Mouse (Mus musculus) gastrocnemius, postnatal 25 days (tissue): ENCODE data around the gene Tal1. TPM values are rescaled to one million over a fixed set of nuclear protein-coding genes. Genes with fewer than 3 reads are reported as not detected.

Source experiments
- DNase-seq: peaks from one replicate; pipeline ENCODE4 v3.0.0; 2022
- long read RNA-seq, 2 experiments: library from polyadenylated mRNA; stranded (forward); transcript quantifications; one replicate each; pipeline ENCODE4 v2.0.0; 2021
- total RNA-seq, 2 experiments: library from RNA; stranded (reverse); gene quantifications; 1 replicate in 1 of 2; 2 replicates in 1 of 2; pipeline ENCODE4 v1.2.3; 2021

Gene Tal1
- 1 to 10 TPM in 1 of 2 experiments, under 1 TPM in 1; 0.46 to 1.3 TPM for total RNA-seq
- long read RNA-seq, experiment 1, partial matches to known transcripts: 0 of 1 reads
- long read RNA-seq, experiment 1, other reads (novel, unspliced or antisense): 1 of 1 reads
- long read RNA-seq, experiment 2: 0 reads

DNA sequence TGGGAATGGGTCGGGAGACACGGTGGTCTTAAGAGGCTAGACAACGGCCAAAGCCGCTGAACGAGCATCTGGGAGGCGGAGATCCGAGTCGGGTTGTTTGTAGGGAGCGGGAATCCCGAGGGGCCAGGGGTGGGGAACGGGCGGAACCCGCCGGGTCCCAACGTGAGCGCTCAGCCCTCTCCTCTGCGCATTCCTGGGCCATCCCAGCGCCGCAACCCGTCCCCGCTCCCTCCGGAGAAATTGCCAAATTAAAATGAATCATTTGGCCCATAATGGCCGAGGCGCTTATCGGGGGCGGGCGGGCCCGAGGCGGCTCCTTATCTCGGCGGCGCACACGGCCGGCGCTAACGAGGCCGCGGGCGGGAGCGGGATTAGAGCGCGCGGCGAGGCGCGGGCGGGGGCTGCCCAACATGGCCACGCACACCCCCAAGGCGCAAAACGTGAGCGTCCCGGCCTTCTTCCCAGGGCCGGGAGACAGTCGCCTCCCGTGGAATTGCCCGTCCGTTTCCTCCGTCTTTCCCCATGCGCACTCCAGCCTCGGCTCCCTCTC lies at the start of gene Tal1:
Gene Tal1 (plus strand): TSS at position 56 of the 550 bp plus-strand sequence.
- no peak for DNase-seq

DNA sequence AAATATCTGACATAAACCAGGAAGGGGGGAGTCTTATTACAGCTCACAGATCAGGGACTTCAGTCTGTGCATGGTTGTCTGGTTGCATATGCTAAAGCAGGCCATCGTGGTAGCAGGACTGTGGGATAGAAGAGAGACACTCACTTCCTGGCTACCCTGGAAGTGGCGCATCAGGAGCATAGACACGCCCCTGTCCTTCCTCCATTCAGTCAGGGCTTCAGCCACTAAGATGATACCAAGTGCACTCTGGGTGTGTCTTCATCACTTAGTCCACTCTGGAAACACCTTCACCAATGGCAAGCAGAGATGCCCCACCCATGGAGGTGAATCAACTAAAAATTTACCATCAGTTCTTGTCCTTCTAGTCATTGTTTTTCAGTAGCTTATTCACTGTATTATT lies 42.0 kb upstream of the Tal1 start:
- no peak for DNase-seq

DNA sequence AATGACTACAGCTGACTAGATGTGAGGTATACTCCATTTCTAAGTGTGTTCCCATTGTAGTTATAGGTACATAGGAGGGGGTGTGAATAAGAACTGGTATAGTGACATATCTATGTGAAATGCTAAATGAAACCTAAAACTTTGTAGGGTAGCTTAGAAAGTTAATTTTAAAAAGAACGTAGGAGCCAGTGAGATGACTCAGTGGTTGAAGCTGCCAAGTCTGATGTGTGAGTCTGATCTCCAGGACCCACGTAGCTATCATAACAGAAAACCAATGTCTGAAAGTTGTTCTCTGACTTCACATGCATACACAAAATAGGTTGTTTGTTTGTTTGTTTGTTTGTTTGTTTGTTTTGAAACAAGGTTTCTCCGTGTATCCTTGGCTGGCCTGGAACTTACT lies 36.2 kb upstream of the Tal1 start:
- DNase-seq: no peak

DNA sequence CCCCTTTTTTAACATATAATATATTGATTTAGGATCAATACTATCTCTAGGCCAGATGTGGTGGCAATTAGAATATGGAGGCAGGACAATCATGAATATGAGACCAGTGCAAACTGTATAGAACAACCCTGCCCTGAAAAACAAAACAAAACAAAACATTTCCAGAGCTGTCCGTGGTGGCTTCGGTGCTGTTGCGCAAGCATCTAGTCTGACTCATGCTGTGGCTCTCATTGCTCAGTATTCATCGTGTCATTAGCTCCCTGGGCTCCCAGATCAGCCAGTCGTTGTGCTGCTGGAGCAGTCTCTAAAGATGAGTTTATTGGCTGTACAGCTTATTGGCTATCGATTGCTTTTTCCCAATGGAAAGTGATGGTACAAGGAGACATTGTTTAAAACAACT lies 21.2 kb upstream of the Tal1 start:
- no peak for DNase-seq

DNA sequence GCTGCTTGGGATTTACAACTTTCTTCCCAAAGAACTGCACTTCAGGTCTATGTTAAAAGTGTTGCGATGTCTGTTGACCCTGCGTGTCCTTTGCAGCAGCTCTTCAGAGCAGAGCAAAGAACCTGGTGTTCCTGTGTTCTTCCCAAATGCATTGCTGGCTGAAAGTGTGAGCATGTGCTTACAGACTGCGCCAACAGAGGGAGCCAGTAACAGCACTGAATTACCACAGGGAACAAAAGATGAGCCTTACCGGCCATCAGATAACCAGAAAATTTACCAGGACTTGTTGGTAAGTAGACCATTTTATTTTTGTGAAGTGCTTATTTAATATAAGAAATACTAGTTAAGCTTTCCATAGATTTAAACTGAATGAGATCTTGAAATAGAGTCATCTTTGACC lies 18.0 kb upstream of the Tal1 start:
- DNase-seq: no peak

DNA sequence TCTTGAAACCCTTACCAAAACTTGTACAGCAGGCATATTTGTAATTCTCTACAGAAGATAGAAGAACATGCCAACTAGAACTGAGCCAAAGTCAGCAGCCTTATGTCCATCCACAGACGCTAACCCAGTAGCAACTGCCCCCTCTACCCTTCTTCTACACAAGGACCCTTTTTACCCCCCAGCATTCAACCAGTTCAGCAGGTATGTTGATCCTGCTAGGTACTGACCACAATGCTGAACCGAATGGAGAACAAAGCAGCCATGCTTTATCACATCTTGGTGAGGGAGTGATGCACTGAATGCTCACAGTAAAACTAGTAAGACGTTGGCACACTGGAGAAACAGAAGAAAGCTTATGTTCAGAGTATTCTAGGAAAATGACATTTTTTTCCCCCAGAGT lies 10.6 kb upstream of the Tal1 start:
- DNase-seq: no peak

DNA sequence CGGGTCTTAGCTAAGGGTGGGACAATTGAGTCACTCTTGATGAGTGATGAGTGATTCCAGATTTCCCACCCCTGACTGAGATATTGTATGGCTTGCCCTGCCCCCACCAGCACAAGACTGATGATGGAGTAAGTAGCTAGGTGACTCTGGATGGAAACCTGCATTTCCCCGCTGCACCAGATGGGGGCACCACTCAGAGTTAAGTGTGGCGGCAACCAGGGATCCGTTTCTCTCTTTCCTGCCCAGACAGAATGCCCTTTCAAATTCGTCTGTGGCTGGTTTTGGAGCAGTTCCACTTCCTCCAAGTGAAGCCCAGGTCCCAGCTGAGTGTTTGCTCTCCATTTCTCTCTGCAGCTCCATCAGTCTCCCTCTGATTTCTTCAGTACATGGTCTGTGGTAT lies 8.5 kb upstream of the Tal1 start:
- no peak for DNase-seq

DNA sequence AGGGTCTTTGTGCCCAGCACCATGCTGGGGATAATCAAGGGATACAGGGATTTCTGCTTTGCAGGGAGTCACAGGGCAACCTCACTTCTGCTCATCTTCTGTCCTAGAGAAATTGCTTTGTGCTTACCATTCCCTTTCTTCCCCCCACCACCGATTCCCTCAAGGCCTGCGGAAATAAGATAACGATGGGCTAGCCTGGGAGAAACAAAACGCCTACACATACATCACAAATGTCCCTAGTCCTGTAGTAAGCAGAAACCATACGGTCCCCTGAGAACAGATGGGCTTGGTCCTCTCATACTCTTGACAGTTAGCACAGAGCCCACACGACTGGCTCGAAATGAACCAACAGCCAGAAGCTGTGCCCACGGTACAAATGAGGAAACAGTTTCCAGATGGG lies 8.0 kb upstream of the Tal1 start:
- no peak for DNase-seq

DNA sequence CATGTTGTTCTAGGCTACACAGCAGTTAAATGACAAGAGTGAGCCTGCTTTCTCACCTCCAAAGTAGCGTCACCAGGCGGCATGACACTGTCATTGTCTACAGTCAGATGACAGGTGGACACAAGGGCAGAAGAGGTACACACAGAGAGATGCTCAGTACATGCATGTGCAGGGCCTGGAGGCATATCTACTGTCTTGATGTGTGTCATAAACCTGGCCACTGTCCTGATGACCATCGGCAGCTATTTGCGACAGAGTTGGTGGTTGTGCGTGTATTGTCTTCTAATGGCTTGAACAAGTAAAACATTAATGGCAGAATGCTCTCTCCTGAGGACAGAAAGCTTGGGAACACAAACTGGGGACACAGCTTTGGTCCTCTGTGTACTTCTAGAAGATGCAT lies 5.0 kb upstream of the Tal1 start:
- no peak for DNase-seq

DNA sequence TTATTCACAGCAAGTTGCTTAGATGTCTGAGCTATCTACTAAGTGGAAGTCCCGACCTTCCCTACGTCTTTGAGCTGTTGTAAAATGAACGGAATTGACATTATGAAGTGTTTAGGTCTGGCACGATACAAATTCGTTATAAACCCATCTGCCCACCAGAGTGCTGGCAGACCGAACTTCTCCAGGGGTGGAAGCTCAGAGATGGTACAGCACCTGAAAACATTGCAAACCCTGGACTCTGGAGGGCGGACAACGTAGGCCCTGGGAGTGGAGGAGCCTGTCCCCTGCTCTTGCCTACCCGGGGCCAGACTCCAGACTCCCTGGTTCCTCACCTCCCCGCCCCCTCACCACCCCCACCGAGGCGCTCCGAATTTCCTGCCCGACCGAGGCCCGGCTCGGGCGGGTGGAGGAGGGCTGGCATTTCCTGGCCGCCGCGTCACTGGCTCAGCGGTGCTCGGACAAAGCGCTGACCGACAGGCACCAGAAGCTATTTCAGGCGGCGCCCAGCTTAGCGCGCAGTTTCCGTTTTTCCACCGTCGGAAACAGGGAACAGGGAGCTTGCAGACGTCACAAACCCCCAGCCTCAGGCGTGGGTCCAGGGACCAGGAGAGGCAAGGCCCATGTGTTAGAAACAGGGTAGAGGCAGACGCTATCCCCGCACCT lies 3.8 kb upstream of the Tal1 start:
- DNase-seq: peak; percentile 69

DNA sequence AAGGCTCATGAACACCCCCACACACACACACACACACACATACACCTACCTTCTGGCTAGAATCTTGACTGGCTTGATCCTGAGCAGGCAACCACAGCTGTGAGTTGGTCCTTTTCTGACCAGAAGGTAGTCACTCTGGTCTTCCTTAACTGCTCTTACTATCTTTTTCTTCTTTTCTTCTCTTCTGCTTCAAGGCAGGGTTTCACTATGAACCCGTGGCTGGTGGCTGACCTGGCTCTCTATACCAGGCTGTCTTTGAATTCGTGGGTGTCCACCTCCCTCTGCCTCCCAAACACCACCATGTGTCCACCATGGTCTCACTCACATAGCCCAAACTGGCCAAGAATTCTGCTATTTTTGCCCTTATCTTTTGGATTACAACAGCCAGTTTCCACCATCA lies 1.2 kb upstream of the Tal1 start:
- DNase-seq: no peak

DNA sequence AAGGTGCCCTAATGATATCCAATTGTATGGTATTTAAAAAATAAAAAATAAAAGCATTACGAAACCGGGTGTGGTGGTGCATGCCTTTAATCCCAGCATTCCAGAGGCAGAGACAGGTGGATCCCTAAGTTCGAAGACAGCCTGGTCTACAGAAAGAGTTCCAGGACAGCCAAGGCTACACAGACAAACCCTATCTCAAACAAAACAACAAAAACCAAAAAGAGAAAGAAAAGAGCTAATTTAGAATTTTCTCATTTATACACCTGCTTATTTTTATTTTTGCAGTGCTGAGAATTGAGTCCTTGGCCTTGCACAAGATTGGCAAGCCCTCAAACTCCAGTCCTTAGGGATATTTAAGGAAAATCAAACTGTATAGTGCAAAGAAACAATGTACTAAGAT lies 535 bp upstream of the Tal1 start:
- no peak for DNase-seq

DNA sequence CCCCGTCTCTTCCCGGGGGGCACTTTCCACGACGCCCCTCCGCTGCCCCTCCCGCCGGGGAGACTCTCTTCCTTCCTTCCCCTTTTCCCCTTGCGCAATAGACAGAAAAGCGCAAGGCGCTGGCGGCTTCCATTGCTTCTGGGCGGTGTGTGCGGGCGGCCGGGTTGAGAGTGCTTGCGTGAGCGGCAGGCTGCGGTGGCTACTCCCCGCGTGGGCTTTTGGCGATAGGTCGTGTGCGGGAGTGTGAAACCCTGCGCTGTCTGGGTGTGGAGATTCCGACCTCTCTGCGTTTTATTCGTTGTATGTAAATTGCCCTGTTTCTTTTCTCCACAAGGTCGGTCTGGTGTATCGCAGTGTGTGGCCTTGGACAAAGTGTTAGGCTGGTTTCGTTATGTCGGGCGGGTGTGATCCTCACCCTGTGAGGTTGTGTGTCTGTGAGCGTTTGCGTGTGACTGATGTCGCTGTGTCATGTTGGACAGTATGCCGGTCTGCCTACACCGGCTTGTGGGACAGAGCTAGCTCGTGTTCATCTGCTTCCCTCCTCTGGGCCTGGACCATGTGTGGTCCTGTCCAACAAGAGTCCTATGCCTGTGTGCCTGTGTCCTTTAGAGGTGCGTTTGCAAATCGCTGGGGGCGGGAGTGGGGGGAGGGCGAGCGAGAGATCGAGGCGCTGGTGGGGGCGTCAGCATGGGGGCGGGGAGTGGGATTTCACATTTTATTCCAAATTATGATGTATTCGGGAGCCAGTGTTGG lies 871 bp downstream of the Tal1 start:
- DNase-seq: peak; percentile 54

DNA sequence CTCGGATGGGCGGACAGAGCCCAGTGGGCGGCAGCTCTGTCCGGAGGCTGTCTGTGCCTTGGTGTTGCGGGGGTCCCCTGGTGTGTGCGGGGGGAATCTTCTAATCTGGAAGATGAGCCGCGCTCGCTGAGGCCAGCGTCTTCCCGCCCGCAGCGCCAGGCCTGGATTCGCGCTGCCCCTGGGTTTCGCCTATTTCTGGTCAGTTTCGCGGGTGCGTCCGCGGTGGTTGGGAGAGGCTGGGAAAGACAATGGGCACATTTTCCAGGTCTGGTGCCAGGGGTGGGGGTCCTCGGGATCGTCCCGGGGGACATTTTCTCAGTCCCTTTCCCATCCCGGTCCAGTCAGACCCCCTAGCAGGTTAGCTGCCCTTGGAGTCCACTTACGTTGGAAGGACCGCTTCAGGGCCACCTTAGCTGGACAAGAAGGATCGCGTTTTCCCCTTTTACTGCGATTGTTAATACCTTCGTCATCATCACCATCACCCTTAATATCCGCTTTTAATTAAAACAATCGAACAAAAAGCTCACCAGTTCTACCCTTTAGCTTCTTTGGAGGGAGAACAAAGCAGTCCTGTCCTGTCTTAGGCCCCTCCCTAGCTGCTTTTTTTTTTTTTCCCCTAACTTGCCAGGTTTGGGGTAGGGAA lies 1.6 kb downstream of the Tal1 start:
- DNase-seq: no peak

DNA sequence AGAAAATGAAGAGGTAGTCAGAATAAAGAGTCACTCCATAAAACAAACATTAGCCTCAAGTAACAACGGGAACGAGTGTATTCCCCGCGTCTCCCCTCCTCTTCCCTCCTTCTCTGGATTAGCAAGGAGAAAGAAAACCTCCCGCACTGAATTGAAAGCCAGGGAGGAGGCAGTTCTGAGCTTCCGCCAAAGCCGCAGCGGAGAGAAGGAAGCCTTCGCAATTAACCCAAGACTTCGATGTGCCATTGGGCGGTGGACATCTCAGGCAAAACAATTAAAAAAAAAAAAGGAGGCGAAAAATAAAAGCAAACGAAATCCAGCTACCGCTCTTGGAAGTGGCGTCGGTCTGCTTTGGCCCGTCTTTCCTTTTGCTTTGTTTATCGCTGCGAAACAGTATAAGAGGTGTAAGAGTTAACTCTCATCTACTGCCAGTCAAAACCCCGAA lies 2.1 kb downstream of the Tal1 start:
- no peak for DNase-seq

DNA sequence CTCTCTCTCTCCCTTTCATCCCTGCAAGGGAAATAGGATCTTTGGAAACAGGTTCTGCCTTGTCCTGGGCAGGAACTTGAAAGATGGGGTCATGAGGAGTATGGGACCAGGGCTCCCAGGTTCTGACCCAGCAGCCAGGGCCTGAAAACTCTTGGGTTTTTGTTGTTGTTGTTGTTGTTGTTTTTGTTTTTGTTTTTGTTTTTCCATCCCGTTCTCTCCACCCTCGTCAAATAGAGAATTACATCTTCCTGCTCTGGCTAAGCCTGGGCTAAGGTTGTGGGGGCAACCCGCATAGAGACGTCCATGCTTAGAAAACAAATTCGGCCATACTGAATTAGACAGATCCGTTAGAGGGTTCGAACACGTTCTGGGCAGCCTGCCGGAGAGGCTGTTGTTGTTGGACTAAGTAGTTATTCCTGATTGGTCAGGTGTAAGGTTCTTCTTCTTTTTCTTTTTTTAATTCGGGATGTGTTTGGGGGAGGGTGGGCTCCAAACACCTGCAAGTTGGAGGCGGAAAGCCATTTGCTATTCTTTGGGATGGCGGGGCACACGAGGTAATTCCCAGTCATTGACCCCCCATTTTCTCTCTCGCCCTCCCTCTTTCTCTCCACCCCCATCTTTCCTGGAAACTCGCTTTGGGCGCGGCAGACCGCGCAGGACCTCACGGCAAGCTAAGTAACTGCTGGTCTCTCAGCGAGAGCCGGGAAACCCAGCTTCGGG lies 2.8 kb downstream of the Tal1 start:
- no peak for DNase-seq

DNA sequence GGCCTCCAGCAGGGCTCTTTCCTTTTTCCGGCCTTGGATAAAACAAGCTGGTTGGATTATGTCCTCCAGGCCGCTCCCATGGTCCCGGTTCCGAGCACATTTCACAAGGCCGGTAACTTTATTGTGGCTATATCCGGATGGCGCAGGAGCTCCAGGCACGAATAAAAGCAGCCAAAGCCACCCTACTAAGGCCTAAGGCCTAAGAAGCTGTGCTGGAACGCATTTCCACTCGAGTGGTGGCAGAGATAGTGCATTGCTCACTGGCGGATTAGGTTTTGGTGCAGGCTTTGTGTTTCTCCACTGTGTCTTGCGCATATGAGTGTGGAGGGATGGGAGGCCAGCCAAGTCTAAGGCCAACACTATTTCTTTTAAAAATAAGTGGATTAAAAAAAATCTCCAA lies 3.6 kb downstream of the Tal1 start:
- no peak for DNase-seq

DNA sequence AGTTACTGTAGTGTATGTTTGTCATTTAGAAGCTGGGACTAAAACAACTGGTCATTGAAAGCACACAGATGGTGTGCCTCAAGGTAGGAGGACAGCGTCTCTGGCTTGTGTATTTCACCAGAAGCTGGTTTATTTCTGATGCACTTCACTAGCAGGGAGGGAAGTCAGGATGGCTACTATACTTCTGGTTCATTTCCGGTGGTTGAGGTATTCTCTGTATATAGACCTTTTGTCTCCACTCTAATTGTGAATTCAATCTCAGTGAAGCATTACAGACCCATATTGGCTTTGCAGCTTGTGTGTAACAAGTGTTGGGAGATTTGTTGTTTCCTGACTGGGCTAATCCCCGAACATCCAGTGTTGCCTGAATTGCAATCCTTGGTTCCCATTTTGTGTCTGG lies 4.5 kb downstream of the Tal1 start:
- no peak for DNase-seq

DNA sequence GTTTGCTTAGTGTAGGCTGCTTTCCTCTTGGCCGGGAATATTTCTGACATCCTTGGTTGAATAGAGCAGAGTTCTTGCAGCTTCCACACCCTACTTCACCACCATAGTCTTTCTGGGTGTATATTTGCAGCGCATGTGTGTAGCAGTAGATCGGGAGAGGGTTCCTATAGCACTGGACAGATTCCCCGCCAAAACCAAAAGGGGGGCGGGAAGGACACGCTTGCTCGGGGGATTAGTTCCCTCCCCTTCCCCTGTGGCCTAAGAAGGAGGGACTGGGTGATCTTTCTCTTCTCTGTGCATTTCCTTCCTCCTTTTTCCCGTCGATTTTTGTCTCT lies 6.3 kb downstream of the Tal1 start:
- no peak for DNase-seq

DNA sequence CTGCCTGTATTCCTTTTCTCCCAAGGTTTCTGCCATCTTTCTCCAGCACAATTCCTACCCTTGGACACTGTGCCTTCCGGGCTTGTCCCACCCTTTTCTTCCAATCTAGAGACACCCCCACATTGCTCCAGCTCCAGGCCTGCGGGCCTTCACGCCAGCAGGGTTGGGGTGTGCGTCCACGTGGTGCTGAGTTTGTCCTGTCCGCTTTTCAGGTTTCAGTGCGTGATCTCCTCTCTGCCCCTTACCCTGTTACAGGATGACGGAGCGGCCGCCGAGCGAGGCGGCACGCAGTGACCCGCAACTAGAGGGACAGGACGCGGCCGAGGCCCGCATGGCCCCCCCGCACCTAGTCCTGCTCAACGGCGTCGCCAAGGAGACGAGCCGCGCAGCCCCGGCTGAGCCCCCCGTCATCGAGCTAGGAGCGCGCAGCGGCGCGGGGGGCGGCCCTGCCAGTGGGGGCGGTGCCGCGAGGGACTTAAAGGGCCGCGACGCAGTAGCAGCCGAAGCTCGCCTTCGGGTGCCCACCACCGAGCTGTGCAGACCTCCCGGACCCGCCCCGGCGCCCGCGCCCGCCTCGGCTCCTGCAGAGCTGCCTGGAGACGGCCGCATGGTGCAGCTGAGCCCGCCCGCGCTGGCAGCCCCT lies 6.8 kb downstream of the Tal1 start:
- DNase-seq: no peak

DNA sequence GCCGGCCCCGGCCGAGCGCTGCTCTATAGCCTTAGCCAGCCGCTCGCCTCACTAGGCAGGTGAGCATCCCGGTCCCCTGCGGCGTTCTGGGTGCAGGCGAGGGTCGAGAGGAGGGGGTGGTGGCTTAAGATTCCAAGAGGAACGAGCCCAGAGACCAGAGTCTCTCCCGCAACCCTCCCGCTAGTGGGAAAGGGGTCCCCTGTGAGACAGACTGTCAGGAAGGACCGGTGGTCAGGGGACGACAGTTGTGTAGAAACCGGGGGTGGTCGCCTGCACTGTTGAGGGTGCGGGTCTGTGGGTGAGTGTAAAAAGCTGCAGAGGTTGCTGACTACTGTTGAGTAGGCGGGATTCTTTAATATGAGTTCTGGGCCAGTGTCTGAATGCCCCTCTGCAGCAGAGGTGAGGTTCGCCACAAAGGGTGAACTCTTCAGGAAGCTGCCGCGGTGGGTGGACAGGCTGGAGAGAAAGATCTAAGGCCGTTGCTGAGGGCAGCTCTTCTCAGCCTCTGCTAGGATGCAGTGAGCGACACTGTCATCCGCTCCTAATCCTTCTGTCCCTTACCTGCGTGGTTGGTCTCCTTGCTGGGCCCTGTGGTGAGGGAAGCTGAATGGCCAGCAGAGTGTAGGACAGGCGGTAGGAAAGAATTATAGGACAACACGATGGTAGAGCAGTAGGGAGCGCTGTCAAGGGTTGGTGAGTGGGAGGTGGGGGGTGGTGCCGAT lies 7.5 kb downstream of the Tal1 start:
- no peak for DNase-seq
